Mouse (Mus musculus) lung, postnatal 0 days (tissue): ENCODE results near the gene Zfp579. TPM values are rescaled to one million over a fixed set of nuclear protein-coding genes. Genes with fewer than 3 reads are reported as not detected.

Experiments used
- ATAC-seq: fragments of 200-750 bp; cut with Nextera tagmentation; 2 replicates; pipeline ENCODE4 v1.8.0; 2017; ENCODE audit warnings: moderate library complexity
- DNase-seq: peaks from one replicate; pipeline ENCODE4 v3.0.0-alpha.2; 2016; ENCODE audit warnings: low spot score
- H3K27ac ChIP-seq: fragments of 300-500 bp; sonication (generic); 2 replicates; pipeline ENCODE4 v1.5.1; 2014; ENCODE audit warnings: antibody characterized with exemption, mild to moderate bottlenecking, low read length, mixed read lengths
- H3K27me3 ChIP-seq: fragments of 300-500 bp; sonication (generic); replicated peaks from 2 replicates; pipeline ENCODE4 v1.6.1; 2014; ENCODE audit warnings: low read length, mixed read lengths; ENCODE audit not compliant: insufficient read depth
- H3K36me3 ChIP-seq: fragments of 300-500 bp; sonication (generic); 2 replicates; pipeline ENCODE4 v1.6.1; 2014; ENCODE audit warnings: low read length, mixed read lengths; ENCODE audit not compliant: insufficient read depth
- H3K4me1 ChIP-seq: fragments of 300-500 bp; sonication (generic); 2 replicates; pipeline ENCODE4 v1.6.1; 2014; ENCODE audit warnings: antibody characterized with exemption, low read depth, low read length, mixed read lengths; ENCODE audit not compliant: insufficient read depth
- H3K4me2 ChIP-seq: fragments of 300-500 bp; sonication (generic); replicated peaks from 2 replicates; pipeline ENCODE4 v1.6.1; 2014; ENCODE audit warnings: low read depth, mild to moderate bottlenecking, low read length, moderate library complexity, mixed read lengths
- H3K4me3 ChIP-seq: fragments of 300-500 bp; sonication (generic); 2 replicates; pipeline ENCODE4 v1.5.1; 2014; ENCODE audit warnings: low read depth, low read length
- H3K9ac ChIP-seq: fragments of 300-500 bp; sonication (generic); replicated peaks from 2 replicates; pipeline ENCODE4 v1.6.1; 2014; ENCODE audit warnings: low read depth, mild to moderate bottlenecking
- H3K9me3 ChIP-seq: fragments of 300-500 bp; sonication (generic); 2 replicates; pipeline ENCODE4 v1.6.1; 2016; ENCODE audit warnings: low read length, mixed read lengths
- CTCF ChIP-seq: IDR thresholded peaks from 2 replicates; pipeline ENCODE4 v1.5.1; 2016; ENCODE audit warnings: antibody characterized with exemption, mild to moderate bottlenecking
- EP300 ChIP-seq: IDR thresholded peaks from 2 replicates; pipeline ENCODE4 v1.6.1; 2016; ENCODE audit warnings: antibody characterized with exemption, mild to moderate bottlenecking, control low read depth
- WGBS: fragments of 180-500 bp; shearing (Covaris S2); extraction: QIAGEN DNeasy Blood & Tissue Kit; methylation state at CpG from one replicate; pipeline ENCODE4 v1.1.7; 2014; 5-methylcytosine and 5-hydroxymethylcytosine counted together
- polyA plus RNA-seq: library from polyadenylated mRNA; unstranded; fragments of >200 nt; fragmentation: Nextera tagmentation; extraction: Ambion mirVana; gene quantifications from 2 replicates; pipeline ENCODE4 v1.2.1, GENCODE M21; 2015

Zfp579 gene
- polyA plus RNA-seq, 1 experiment from 2014 or later, result 30.6 TPM

GRCm38 (mm10) chr7:5036136-5036535 is 40.2 kb upstream of the Zfp579 start:
- DNase-seq (no peak), ATAC-seq (no peak)
- Histone ChIP-seq H3K27me3 (no peaks in the 10 kb centered on the region), H3K4me3 (no peak overlapping the region), H3K27ac (no peak overlapping the region), H3K4me1 (no peaks in the 10 kb centered on the region), H3K4me2 (no peak overlapping the region), H3K9me3 (peaks cover 8% of the 10 kb centered on the region), H3K9ac (no peak overlapping the region), H3K36me3 (peaks cover 23% of the 10 kb centered on the region)
- TF ChIP-seq CTCF (no peak), EP300 (no peak)
- WGBS, result 89% methylated on average over 9 of the region's 9 CpGs

GRCm38 (mm10) chr7:5035628-5036027 is 39.7 kb upstream of the Zfp579 start:
- no peaks in the 10 kb centered on the region for H3K27me3 ChIP-seq
- no peak overlapping the region for H3K4me2 ChIP-seq
- DNase-seq, result no peak
- H3K9ac ChIP-seq, result no peak overlapping the region
- H3K4me3 ChIP-seq, result no peak overlapping the region
- peaks cover 13% of the 10 kb centered on the region for H3K9me3 ChIP-seq
- 96% methylated on average over 17 of the region's 17 CpGs for WGBS
- no peak overlapping the region for H3K27ac ChIP-seq
- TF ChIP-seq CTCF (no peak), EP300 (no peak)
- peaks cover 28% of the 10 kb centered on the region for H3K36me3 ChIP-seq
- no peak for ATAC-seq
- H3K4me1 ChIP-seq, result no peaks in the 10 kb centered on the region

- H3K4me2 ChIP-seq, result no peak within 1 kb of the TSS
- peaks cover 25% of the 10 kb centered on the region for H3K9me3 ChIP-seq
- H3K9ac ChIP-seq, result no peak within 1 kb of the TSS
- no peak within 1 kb of the TSS for H3K27ac ChIP-seq
- H3K4me1 ChIP-seq, result no peaks in the 10 kb centered on the region
- no peaks in the 10 kb centered on the region for H3K27me3 ChIP-seq
- WGBS, result 90% methylated on average over 3 of the region's 3 CpGs
- TF ChIP-seq EP300 (no peak), CTCF (no peak)
- H3K4me3 ChIP-seq, result no peak within 1 kb of the TSS
- no peak for DNase-seq
- no peak for ATAC-seq
- peaks cover 46% of the 10 kb centered on the region for H3K36me3 ChIP-seq
These were observed 37.9 kb upstream of the Zfp579 start, which contains the start of gene 4632433K11Rik for GRCm38 (mm10) chr7:5033818-5034217. TSS of gene 4632433K11Rik (plus strand) at chr7:5034118.

- ATAC-seq, result no peak
These were observed 35.5 kb upstream of the Zfp579 start for GRCm38 (mm10) chr7:5031496-5031895.

GRCm38 (mm10) chr7:5030554-5031275 is 34.8 kb upstream of the Zfp579 start:
- 90% methylated on average over 62 of the region's 63 CpGs for WGBS
- H3K27me3 ChIP-seq, result no peaks in the 10 kb centered on the region
- no peak overlapping the region for H3K9ac ChIP-seq
- peaks cover 53% of the 10 kb centered on the region for H3K36me3 ChIP-seq
- H3K4me2 ChIP-seq, result no peak overlapping the region
- no peak overlapping the region for H3K4me3 ChIP-seq
- DNase-seq (no peak), ATAC-seq (peak; percentile 7; the same call in 1 of the 2 replicates)
- H3K9me3 ChIP-seq, result peaks cover 25% of the 10 kb centered on the region
- H3K27ac ChIP-seq, result no peak overlapping the region
- TF ChIP-seq CTCF, result no peak
- no peak for TF ChIP-seq EP300
- H3K4me1 ChIP-seq, result no peaks in the 10 kb centered on the region

More at GRCm38 (mm10) chr7:5031496-5031895, 35.5 kb upstream of the Zfp579 start:
- no peak overlapping the region for H3K9ac ChIP-seq
- H3K4me2 ChIP-seq, result no peak overlapping the region
- H3K27ac ChIP-seq, result no peak overlapping the region
- peaks cover 25% of the 10 kb centered on the region for H3K9me3 ChIP-seq
- WGBS, result 86% methylated on average over 41 of the region's 46 CpGs
- H3K4me3 ChIP-seq, result no peak overlapping the region
- peaks cover 51% of the 10 kb centered on the region for H3K36me3 ChIP-seq
- TF ChIP-seq CTCF (no peak), EP300 (no peak)
- no peak for DNase-seq
- H3K27me3 ChIP-seq, result no peaks in the 10 kb centered on the region
- no peaks in the 10 kb centered on the region for H3K4me1 ChIP-seq

- H3K4me1 ChIP-seq, result no peaks in the 10 kb centered on the region
- no peak overlapping the region for H3K4me2 ChIP-seq
- ATAC-seq (no peak), DNase-seq (no peak)
- no peak overlapping the region for H3K9ac ChIP-seq
- H3K36me3 ChIP-seq, result peaks cover 53% of the 10 kb centered on the region
- H3K27me3 ChIP-seq, result no peaks in the 10 kb centered on the region
- WGBS, result 95% methylated on average over 21 of the region's 21 CpGs
- H3K4me3 ChIP-seq, result no peak overlapping the region
- TF ChIP-seq CTCF (no peak), EP300 (no peak)
- H3K9me3 ChIP-seq, result peaks cover 25% of the 10 kb centered on the region
- no peak overlapping the region for H3K27ac ChIP-seq
These were observed 34.0 kb upstream of the Zfp579 start for GRCm38 (mm10) chr7:5029946-5030345.
